8 mouse cellular contexts compared by ENCODE assay signal in genomic region chr2:152293179-152293726, GRCm38 (mm10). TPM values are rescaled to one million over a fixed set of nuclear protein-coding genes. Genes with fewer than 3 reads are reported as not detected.
DNase-seq lines count a peak whose midpoint lies in the region; ATAC-seq and TF ChIP-seq lines count a peak whose summit lies in the region.

No protein-coding gene starts in this region.

- ATAC-seq in hindbrain, embryonic 14.5 days (ENCODE audit: low FRiP score) = peak; percentile 71
- peak; percentile 77 for ATAC-seq in midbrain, embryonic 12.5 days (ENCODE audit: low FRiP score, low read depth)

- peak overlapping the region; percentile 82 for H3K4me2 ChIP-seq in hindbrain, embryonic 14.5 days (replicated peaks)
- peak overlapping the region; percentile 86 for H3K4me2 ChIP-seq in midbrain, embryonic 12.5 days (replicated peaks)

- peak overlapping the region; percentile 92 for H3K9ac ChIP-seq in hindbrain, embryonic 14.5 days
- peak overlapping the region; percentile 95; the same call in 1 of the 2 replicates for H3K9ac ChIP-seq in midbrain, embryonic 12.5 days (replicated peaks)

- TF ChIP-seq POLR2A in kidney, adult 2 months (IDR thresholded peaks at IDR 0.05; ENCODE audit: low read depth, low read length) = no peak
- TF ChIP-seq POLR2A in bone marrow, adult 2 months (IDR thresholded peaks at IDR 0.05; ENCODE audit: borderline replicate concordance, control insufficient read depth, low read depth, low read length) = no peak

- H3K4me3 ChIP-seq in kidney, adult 2 months (ENCODE audit: insufficient read depth, low read depth, low read length) = peak overlapping the region; percentile 88
- H3K4me3 ChIP-seq in bone marrow, adult 2 months (replicated peaks; ENCODE audit: control insufficient read depth, low read depth, low read length) = peak overlapping the region; percentile 98
- peak overlapping the region; percentile 87 for H3K4me3 ChIP-seq in hindbrain, embryonic 14.5 days (replicated peaks; ENCODE audit: low read length)
- H3K4me3 ChIP-seq in midbrain, embryonic 12.5 days = peak overlapping the region; percentile 97

- peaks cover 11% of the 10 kb centered on the region; the same call in 1 of the 2 replicates for H3K4me1 ChIP-seq in kidney, adult 2 months (ENCODE audit: control insufficient read depth, insufficient read depth, low read length)
- H3K4me1 ChIP-seq in bone marrow, adult 2 months (ENCODE audit: control insufficient read depth, insufficient read depth, low read length) = no peaks in the 10 kb centered on the region; the same call in 1 of the 2 replicates
- peaks cover 18% of the 10 kb centered on the region for H3K4me1 ChIP-seq in hindbrain, embryonic 14.5 days (replicated peaks; ENCODE audit: control insufficient read depth, insufficient read depth, low read length)
- H3K4me1 ChIP-seq in midbrain, embryonic 12.5 days = peaks cover 20% of the 10 kb centered on the region

- no peaks in the 10 kb centered on the region for H3K27me3 ChIP-seq in kidney, adult 2 months (replicated peaks; ENCODE audit: control insufficient read depth, insufficient read depth, low read length)
- H3K27me3 ChIP-seq in hindbrain, embryonic 14.5 days (ENCODE audit: control insufficient read depth, insufficient read depth, low read length) = no peaks in the 10 kb centered on the region
- H3K27me3 ChIP-seq in midbrain, embryonic 12.5 days = no peaks in the 10 kb centered on the region

- no peaks in the 10 kb centered on the region for H3K36me3 ChIP-seq in kidney, adult 2 months (ENCODE audit: control insufficient read depth, insufficient read depth, low read length)
- H3K36me3 ChIP-seq in hindbrain, embryonic 14.5 days (replicated peaks; ENCODE audit: control insufficient read depth, insufficient read depth) = no peaks in the 10 kb centered on the region
- 0 out of 2 replicates have a peak, but pooled peaks cover 5% of the 10 kb centered on the region for H3K36me3 ChIP-seq in midbrain, embryonic 12.5 days

- H3K9me3 ChIP-seq in hindbrain, embryonic 14.5 days (ENCODE audit: control insufficient read depth, low read length) = no peaks in the 10 kb centered on the region
- H3K9me3 ChIP-seq in midbrain, embryonic 12.5 days = no peaks in the 10 kb centered on the region

- peak overlapping the region; percentile 29; the same call in 1 of the 2 replicates for H3K27ac ChIP-seq in kidney, adult 2 months (ENCODE audit: insufficient read depth, low read depth, low read length)
- H3K27ac ChIP-seq in bone marrow, adult 2 months (ENCODE audit: control insufficient read depth, insufficient read depth, low read depth, low read length, poor library complexity) = 0 out of 2 replicates have a peak overlapping the region, but pooled peaks have one; percentile 12
- no peak overlapping the region for H3K27ac ChIP-seq in hindbrain, embryonic 14.5 days
- no peak overlapping the region for H3K27ac ChIP-seq in midbrain, embryonic 12.5 days (replicated peaks)

- under 1% methylated on average over 15 of the region's 15 CpGs for WGBS in kidney, adult 2 months
- WGBS in bone marrow, adult 2 months = 2% methylated on average over 15 of the region's 15 CpGs
- WGBS in hindbrain, embryonic 14.5 days = under 1% methylated on average over 15 of the region's 15 CpGs
- 2% methylated on average over 15 of the region's 15 CpGs for WGBS in midbrain, embryonic 12.5 days

- no peak for TF ChIP-seq CTCF in kidney, adult 2 months (conservative IDR thresholded peaks at IDR 0.05; ENCODE audit: insufficient read depth, insufficient read length, low read depth, low read length)
- no peak for TF ChIP-seq CTCF in bone marrow, adult 2 months (IDR thresholded peaks at IDR 0.05; ENCODE audit: control insufficient read depth, insufficient read depth, low read length)

- no peak for DNase-seq in kidney, adult 2 months
- DNase-seq in kidney, postnatal 10 days = no peak
- DNase-seq in hindbrain, embryonic 14.5 days (ENCODE audit: low spot score) = no peak
- no peak for DNase-seq in spleen, adult 12 weeks (ENCODE audit: low spot score)
- no peak for DNase-seq in layer of hippocampus, adult 8-10 months (ENCODE audit: low spot score in 2 of 2)
- no peak for DNase-seq in right cerebral cortex, postnatal 14 days

RNA-seq across cellular contexts. Expression of gene Tbc1d20, which starts 0.4 kb away (rescaled TPM):
- polyA plus RNA-seq in kidney, adult 2 months (2012; rRNA removed) = 54.6 and 59.5 TPM in 2 replicates
- polyA plus RNA-seq in bone marrow, adult 2 months (2011; ENCODE audit: insufficient read depth, insufficient read length, low replicate concordance, missing spikeins) = 10.6 and 27.9 TPM in 2 replicates
- 24.4 and 31.4 TPM in 2 replicates for polyA plus RNA-seq in hindbrain, embryonic 14.5 days (2014; fragmentation: Nextera tagmentation; extraction: Ambion mirVana)
- 35.3 and 40.3 TPM in 2 replicates for polyA plus RNA-seq in midbrain, embryonic 12.5 days (2016; fragmentation: Nextera tagmentation; extraction: Ambion mirVana)
- 10 to 100 TPM; 48.3 to 55.9 (median 50.5) TPM for total RNA-seq in layer of hippocampus, adult 8-10 months (2022)

RNA-seq across cellular contexts. Expression of gene Rbck1, which starts 39.2 kb away (rescaled TPM):
- 150 and 155 TPM in 2 replicates for polyA plus RNA-seq in kidney, adult 2 months (2012; rRNA removed)
- polyA plus RNA-seq in bone marrow, adult 2 months (2011; ENCODE audit: insufficient read depth, insufficient read length, low replicate concordance, missing spikeins) = 66.2 and 111 TPM in 2 replicates
- 93.7 and 95.3 TPM in 2 replicates for polyA plus RNA-seq in hindbrain, embryonic 14.5 days (2014; fragmentation: Nextera tagmentation; extraction: Ambion mirVana)
- polyA plus RNA-seq in midbrain, embryonic 12.5 days (2016; fragmentation: Nextera tagmentation; extraction: Ambion mirVana) = 91.4 and 96.6 TPM in 2 replicates
- total RNA-seq in layer of hippocampus, adult 8-10 months (2022) = 100 to 1,000 TPM; 108 to 121 (median 111) TPM

RNA-seq across cellular contexts. Expression of gene Trib3, which starts 50.6 kb away (rescaled TPM):
- polyA plus RNA-seq in kidney, adult 2 months (2012; rRNA removed) = 1.4 and 1.5 TPM in 2 replicates
- 0.65 and 4.2 TPM in 2 replicates for polyA plus RNA-seq in bone marrow, adult 2 months (2011; ENCODE audit: insufficient read depth, insufficient read length, low replicate concordance, missing spikeins)
- polyA plus RNA-seq in hindbrain, embryonic 14.5 days (2014; fragmentation: Nextera tagmentation; extraction: Ambion mirVana) = 0.95 and 1.0 TPM in 2 replicates
- polyA plus RNA-seq in midbrain, embryonic 12.5 days (2016; fragmentation: Nextera tagmentation; extraction: Ambion mirVana) = 2.1 and 2.5 TPM in 2 replicates
- 1 to 10 TPM; 1.2 to 2.4 (median 1.4) TPM for total RNA-seq in layer of hippocampus, adult 8-10 months (2022)

Comparison
In these comparisons a context has a peak if more than half of its experiments do, and no peak if none do; other contexts are left out.
1. H3K27ac ChIP-seq: peak in kidney, adult 2 months (single experiment) and bone marrow, adult 2 months (single experiment); none in hindbrain, embryonic 14.5 days (single experiment) and midbrain, embryonic 12.5 days (single experiment).
2. Peak in every context shown above with its lines, with median percentiles within 50 percentile points of each other: H3K4me3 ChIP-seq.